Mouse (Mus musculus) lung, embryonic 14.5 days (tissue): ENCODE results near the gene Nsd1. TPM values are rescaled to one million over a fixed set of nuclear protein-coding genes. Genes with fewer than 3 reads are reported as not detected.
A peak's percentile ranks its signal among the peaks of the same experiment; 100 is the strongest.

Experiments used
- ATAC-seq: fragments of 200-750 bp; cut with Nextera tagmentation; 2 replicates; pipeline ENCODE4 v1.8.0; 2017; ENCODE audit warnings: mild to moderate bottlenecking, moderate TSS enrichment, moderate library complexity; ENCODE audit not compliant: insufficient read depth
- DNase-seq: peaks from one replicate; pipeline ENCODE4 v3.0.0-alpha.2; 2015
- H3K27ac ChIP-seq: fragments of 300-500 bp; sonication (generic); 2 replicates; pipeline ENCODE4 v1.5.1; 2014; ENCODE audit warnings: low read depth, mild to moderate bottlenecking, moderate library complexity
- H3K27me3 ChIP-seq: fragments of 300-500 bp; sonication (generic); 2 replicates; pipeline ENCODE4 v1.6.1; 2014; ENCODE audit warnings: low read length, control low read depth; ENCODE audit not compliant: insufficient read depth
- H3K36me3 ChIP-seq: fragments of 300-500 bp; sonication (generic); 2 replicates; pipeline ENCODE4 v1.6.1; 2014; ENCODE audit warnings: control low read depth; ENCODE audit not compliant: insufficient read depth
- H3K4me1 ChIP-seq: fragments of 300-500 bp; sonication (generic); 2 replicates; pipeline ENCODE4 v1.6.1; 2014; ENCODE audit warnings: antibody characterized with exemption, control low read depth; ENCODE audit not compliant: insufficient read depth
- H3K4me2 ChIP-seq: fragments of 300-500 bp; sonication (generic); 2 replicates; pipeline ENCODE4 v1.6.1; 2014; ENCODE audit warnings: mild to moderate bottlenecking
- H3K4me3 ChIP-seq: fragments of 300-500 bp; sonication (generic); 2 replicates; pipeline ENCODE4 v1.5.1; 2014; ENCODE audit warnings: low read depth, low read length
- H3K9ac ChIP-seq: fragments of 300-500 bp; sonication (generic); 2 replicates; pipeline ENCODE4 v1.6.1; 2014
- H3K9me3 ChIP-seq: fragments of 300-500 bp; sonication (generic); 2 replicates; pipeline ENCODE4 v1.6.1; 2016; ENCODE audit warnings: low read depth, low read length, control low read depth
- CTCF ChIP-seq: IDR thresholded peaks from 2 replicates; pipeline ENCODE4 v1.5.1; 2016; ENCODE audit warnings: antibody characterized with exemption, low read depth
- WGBS: fragments of 180-500 bp; shearing (Covaris S2); extraction: QIAGEN DNeasy Blood & Tissue Kit; methylation state at CpG from one replicate; pipeline ENCODE4 v1.1.7; 2014; 5-methylcytosine and 5-hydroxymethylcytosine counted together
- polyA plus RNA-seq: library from polyadenylated mRNA; unstranded; fragments of >200 nt; fragmentation: Nextera tagmentation; extraction: Ambion mirVana; gene quantifications from 2 replicates; pipeline ENCODE4 v1.2.1, GENCODE M21; 2014

Gene Nsd1
- polyA plus RNA-seq, 1 experiment from 2014 or later: 80.7 TPM

DNA sequence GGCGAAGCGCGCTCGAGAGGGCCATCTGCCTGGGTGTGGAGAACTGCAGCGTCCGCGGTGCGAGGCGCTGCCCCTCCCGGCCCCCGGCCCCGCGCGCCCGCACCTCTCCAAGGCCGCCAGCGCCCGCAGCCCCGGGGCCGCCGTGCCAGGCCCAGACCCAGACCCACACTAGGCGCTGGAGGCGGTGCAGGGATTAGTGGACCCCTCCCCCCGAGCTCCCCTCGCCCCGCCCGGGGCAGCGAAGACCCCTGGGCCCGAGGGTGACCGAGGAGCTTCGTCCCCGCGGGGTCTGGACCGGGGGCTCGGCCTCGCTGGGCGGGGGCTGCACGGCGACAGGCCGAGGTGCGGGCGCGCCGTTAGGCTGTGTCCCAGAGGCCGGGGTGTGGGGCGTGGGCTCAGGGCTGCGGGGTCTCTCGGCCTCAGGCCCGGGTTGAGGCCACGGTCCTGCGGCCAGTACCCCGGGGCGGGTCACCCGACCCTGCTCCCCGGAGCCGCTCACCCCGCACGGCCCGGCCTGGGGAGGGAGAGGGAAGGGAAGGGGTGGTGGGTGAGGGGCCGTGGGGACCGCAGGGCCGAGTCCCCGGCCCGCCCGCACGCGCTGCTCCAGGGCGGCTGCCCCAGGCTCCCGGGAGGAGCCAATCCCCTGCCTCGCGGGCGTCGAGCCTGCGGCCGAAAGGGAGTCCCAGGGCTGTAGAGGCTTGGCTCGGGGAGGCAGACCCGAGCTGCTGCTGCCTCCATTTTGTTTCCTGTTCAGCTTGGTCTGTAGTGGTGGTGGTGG is 800 bp downstream of the Nsd1 start:
- ATAC-seq (peak; percentile 47), DNase-seq (peak; percentile 75)
- peaks cover 22% of the 10 kb centered on the region for H3K36me3 ChIP-seq
- peaks cover 25% of the 10 kb centered on the region for H3K4me1 ChIP-seq
- no peaks in the 10 kb centered on the region for H3K27me3 ChIP-seq
- H3K9me3 ChIP-seq: no peaks in the 10 kb centered on the region
- H3K9ac ChIP-seq: peak overlapping the region; percentile 80
- H3K27ac ChIP-seq: peak overlapping the region; percentile 99
- peak overlapping the region; percentile 81 for H3K4me3 ChIP-seq
- no peak for TF ChIP-seq CTCF
- WGBS: 1% methylated on average over 63 of the region's 77 CpGs
- peak overlapping the region; percentile 95 for H3K4me2 ChIP-seq

- DNase-seq: no peak
Observed at GRCm38 (mm10) chr13:55210971-55211220, 1.3 kb downstream of the Nsd1 start.

DNA sequence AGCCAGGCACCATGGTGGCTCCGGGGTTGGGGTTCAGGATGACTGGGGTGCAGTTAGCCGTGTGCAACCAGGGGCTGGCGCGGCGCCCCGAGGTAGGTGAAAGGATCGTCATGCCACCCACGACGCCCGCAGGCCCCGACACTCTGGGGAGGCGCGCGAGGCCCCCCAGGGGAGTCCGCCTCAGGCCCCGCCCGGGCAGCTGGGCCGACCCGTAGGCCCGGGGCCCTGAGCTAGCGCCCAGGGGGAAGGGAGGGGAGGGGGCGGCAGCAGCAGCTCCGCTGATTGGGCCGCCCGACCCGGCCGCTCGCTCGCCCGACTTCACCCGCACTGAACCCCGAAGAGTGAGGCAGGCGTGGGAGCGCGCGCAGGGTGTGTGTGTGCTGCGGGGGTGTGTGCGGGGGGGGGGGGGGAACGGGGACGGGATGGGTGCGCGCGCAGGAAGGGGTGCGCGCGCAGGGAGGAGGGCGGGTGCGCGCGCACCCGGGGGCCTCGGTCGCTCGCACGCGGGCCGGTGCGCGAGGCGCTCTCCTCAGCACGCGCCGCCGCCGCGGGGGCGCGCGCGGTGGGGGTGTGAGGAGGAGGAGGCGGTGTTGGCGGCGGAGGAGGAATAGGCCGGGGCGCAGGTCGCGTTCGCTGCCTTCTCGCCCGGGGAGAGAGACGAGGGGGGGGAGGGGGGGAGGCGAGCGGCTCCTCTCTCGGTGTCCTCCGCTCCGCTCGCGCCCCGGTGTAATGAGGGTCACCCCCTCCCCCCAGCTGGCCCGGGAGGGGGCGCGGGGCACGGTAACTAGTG is 1.8 kb downstream of the Nsd1 start:
- WGBS: 1% methylated on average over 33 of the region's 93 CpGs
- Histone ChIP-seq H3K36me3 (peaks cover 33% of the 10 kb centered on the region), H3K9me3 (no peaks in the 10 kb centered on the region), H3K4me3 (peak overlapping the region; percentile 81), H3K27ac (peak overlapping the region; percentile 99), H3K27me3 (no peaks in the 10 kb centered on the region), H3K4me2 (peak overlapping the region; percentile 95), H3K4me1 (peaks cover 26% of the 10 kb centered on the region), H3K9ac (peak overlapping the region; percentile 93)
- peak; percentile 85 for ATAC-seq
- TF ChIP-seq CTCF: no peak
- peak; percentile 97 for DNase-seq

More at GRCm38 (mm10) chr13:55210971-55211220, 1.3 kb downstream of the Nsd1 start:
- peak overlapping the region; percentile 95 for H3K4me2 ChIP-seq
- H3K27ac ChIP-seq: peak overlapping the region; percentile 99
- ATAC-seq: peak; percentile 72
- peaks cover 26% of the 10 kb centered on the region for H3K4me1 ChIP-seq
- peak overlapping the region; percentile 81 for H3K4me3 ChIP-seq
- H3K9ac ChIP-seq: peak overlapping the region; percentile 80
- no peak for TF ChIP-seq CTCF
- H3K36me3 ChIP-seq: peaks cover 28% of the 10 kb centered on the region
- WGBS: 1% methylated on average over 17 of the region's 17 CpGs
- H3K9me3 ChIP-seq: no peaks in the 10 kb centered on the region
- no peaks in the 10 kb centered on the region for H3K27me3 ChIP-seq

DNA sequence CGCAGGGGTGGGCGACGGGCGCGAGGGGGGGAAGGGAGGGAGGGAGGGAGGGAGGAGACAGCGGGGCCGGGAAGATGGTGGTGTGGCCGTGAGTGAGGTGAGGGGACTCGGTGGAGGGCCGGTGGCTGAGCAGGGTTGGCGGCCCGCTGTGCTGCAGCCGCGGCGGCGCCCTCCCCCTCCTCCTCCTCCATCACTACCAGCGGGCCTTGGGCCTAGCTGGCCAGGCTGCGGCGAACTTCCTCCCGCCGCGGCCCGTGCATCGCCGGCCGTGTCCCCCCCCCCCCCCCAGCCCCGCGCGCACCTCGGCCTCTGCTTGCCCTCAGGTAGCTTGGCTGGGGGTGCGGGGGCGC is 2.4 kb downstream of the Nsd1 start:
- Histone ChIP-seq H3K27me3 (no peaks in the 10 kb centered on the region), H3K4me2 (peak overlapping the region; percentile 95), H3K9me3 (no peaks in the 10 kb centered on the region), H3K9ac (peak overlapping the region; percentile 93), H3K36me3 (peaks cover 38% of the 10 kb centered on the region), H3K4me1 (peaks cover 26% of the 10 kb centered on the region), H3K27ac (peak overlapping the region; percentile 99), H3K4me3 (peak overlapping the region; percentile 81)
- ATAC-seq (peak; percentile 50), DNase-seq (peak; percentile 67)
- no peak for TF ChIP-seq CTCF
- WGBS: 0% methylated on average over 12 of the region's 32 CpGs

DNA sequence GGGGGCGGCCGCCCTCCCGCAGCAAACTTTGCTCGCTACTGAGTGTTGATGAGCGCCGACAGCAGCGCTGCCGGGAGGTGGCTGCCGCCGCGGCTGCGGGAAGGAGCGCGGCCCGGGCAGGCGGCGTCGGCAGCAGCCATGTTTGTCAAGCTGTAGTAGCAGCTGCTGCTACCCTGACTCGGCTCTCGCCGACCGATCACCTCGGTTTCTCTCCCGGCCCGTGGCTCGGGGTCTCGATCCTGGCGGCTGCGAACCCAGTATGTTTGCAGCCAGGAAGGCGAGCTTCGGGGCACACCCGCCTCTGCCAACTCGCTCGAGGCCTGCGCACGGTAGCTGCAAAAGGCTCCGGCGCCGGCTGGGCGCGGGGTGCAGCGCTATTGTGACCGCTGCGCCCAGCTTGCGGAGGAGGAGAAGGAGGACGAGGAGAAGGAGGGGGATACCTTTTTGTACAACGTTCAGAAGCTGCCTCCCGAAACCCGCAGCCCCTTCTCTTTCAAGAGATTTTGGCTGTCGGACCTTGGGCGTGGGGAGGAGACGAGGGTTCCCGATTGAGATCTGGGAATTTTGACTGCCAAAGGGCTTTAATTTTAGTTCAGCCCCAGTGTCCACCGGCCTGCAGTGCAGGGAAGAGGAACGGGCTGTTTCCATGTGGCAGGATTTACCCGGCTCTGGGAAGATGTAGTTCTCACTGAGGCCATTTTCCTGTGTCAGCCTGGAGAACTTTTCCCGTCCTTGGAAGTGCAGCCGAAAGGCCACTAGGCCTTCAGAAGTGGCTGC is 3.0 kb downstream of the Nsd1 start:
- Histone ChIP-seq H3K9ac (peak overlapping the region; percentile 93), H3K4me1 (peaks cover 26% of the 10 kb centered on the region), H3K27me3 (no peaks in the 10 kb centered on the region), H3K27ac (peak overlapping the region; percentile 99), H3K9me3 (no peaks in the 10 kb centered on the region), H3K36me3 (peaks cover 43% of the 10 kb centered on the region), H3K4me2 (peak overlapping the region; percentile 95), H3K4me3 (peak overlapping the region; percentile 81)
- no peak for TF ChIP-seq CTCF
- under 1% methylated on average over 58 of the region's 58 CpGs for WGBS
- peak; percentile 66 for DNase-seq
- peak; percentile 0; the same call in 1 of the 2 replicates for ATAC-seq

GRCm38 (mm10) chr13:55213138-55213806 is 3.7 kb downstream of the Nsd1 start:
- peaks cover 26% of the 10 kb centered on the region for H3K4me1 ChIP-seq
- peak overlapping the region; percentile 99 for H3K27ac ChIP-seq
- no peaks in the 10 kb centered on the region for H3K27me3 ChIP-seq
- no peak for TF ChIP-seq CTCF
- H3K36me3 ChIP-seq: peaks cover 50% of the 10 kb centered on the region
- DNase-seq (peak; percentile 9), ATAC-seq (no peak)
- peak overlapping the region; percentile 81 for H3K4me3 ChIP-seq
- peak overlapping the region; percentile 95 for H3K4me2 ChIP-seq
- H3K9ac ChIP-seq: peak overlapping the region; percentile 93
- no peaks in the 10 kb centered on the region for H3K9me3 ChIP-seq
- WGBS: 44% methylated on average over 10 of the region's 10 CpGs
